Mouse (Mus musculus) lung, postnatal 0 days (tissue): ENCODE measurements at regions not wholly inside any gene's neighbourhood (a gene's known extent, or its start where the extent isn't known, plus 50 kb on each side); places are given as distances from the start of the nearest gene placed in this dataset.

Experiments
- CTCF ChIP-seq: IDR thresholded peaks from 2 replicates; pipeline ENCODE4 v1.5.1; 2016; ENCODE audit warnings: antibody characterized with exemption, mild to moderate bottlenecking
- EP300 ChIP-seq: IDR thresholded peaks from 2 replicates; pipeline ENCODE4 v1.6.1; 2016; ENCODE audit warnings: antibody characterized with exemption, mild to moderate bottlenecking, control low read depth

- TF ChIP-seq CTCF, result no peak
- TF ChIP-seq EP300, result no peak
Observed at GRCm38 (mm10) chr2:167847281-167848077, 84.4 kb upstream of the Ptpn1 start.
